Mouse (Mus musculus) heart, embryonic 11.5 days (tissue): ENCODE measurements around the gene Zfp839. TPM values are rescaled to one million over a fixed set of nuclear protein-coding genes. Genes with fewer than 3 reads are reported as not detected.

Experiments
- ATAC-seq: fragments of 200-750 bp; cut with Nextera tagmentation; replicated peaks from 2 replicates; pipeline ENCODE4 v1.8.0; 2017; ENCODE audit warnings: moderate library complexity; ENCODE audit not compliant: insufficient number of reproducible peaks, low FRiP score, low TSS enrichment
- H3K27ac ChIP-seq: fragments of 300-500 bp; sonication (generic); 2 replicates; pipeline ENCODE4 v1.5.1; 2014; ENCODE audit warnings: mild to moderate bottlenecking, low read depth, low read length
- H3K27me3 ChIP-seq: fragments of 300-500 bp; sonication (generic); 2 replicates; pipeline ENCODE4 v1.6.1; 2014; ENCODE audit warnings: mild to moderate bottlenecking, low read length, mixed read lengths; ENCODE audit not compliant: control insufficient read depth, insufficient read depth
- H3K36me3 ChIP-seq: fragments of 300-500 bp; sonication (generic); 2 replicates; pipeline ENCODE4 v1.6.1; 2014; ENCODE audit warnings: mild to moderate bottlenecking, low read length, moderate library complexity, mixed read lengths; ENCODE audit not compliant: control insufficient read depth, insufficient read depth
- H3K4me1 ChIP-seq: fragments of 300-500 bp; sonication (generic); 2 replicates; pipeline ENCODE4 v1.6.1; 2014; ENCODE audit warnings: low read length; ENCODE audit not compliant: control insufficient read depth, insufficient read depth
- H3K4me2 ChIP-seq: fragments of 300-500 bp; sonication (generic); 2 replicates; pipeline ENCODE4 v1.6.1; 2014; ENCODE audit warnings: mild to moderate bottlenecking, moderate library complexity
- H3K4me3 ChIP-seq: fragments of 300-500 bp; sonication (generic); 2 replicates; pipeline ENCODE4 v1.5.1; 2014; ENCODE audit warnings: low read depth, low read length
- H3K9ac ChIP-seq: fragments of 300-500 bp; sonication (generic); 2 replicates; pipeline ENCODE4 v1.6.1; 2014; ENCODE audit warnings: mild to moderate bottlenecking, low read depth, low read length, moderate library complexity
- H3K9me3 ChIP-seq: fragments of 300-500 bp; sonication (generic); replicated peaks from 2 replicates; pipeline ENCODE4 v1.6.1; 2016; ENCODE audit warnings: low read length; ENCODE audit not compliant: control insufficient read depth
- WGBS: fragments of 180-500 bp; shearing (Covaris S2); extraction: QIAGEN DNeasy Blood & Tissue Kit; methylation state at CpG from one replicate; pipeline ENCODE4 v1.1.7; 2014; ENCODE audit not compliant: insufficient replicate concordance; 5-methylcytosine and 5-hydroxymethylcytosine counted together
- polyA plus RNA-seq: library from polyadenylated mRNA; unstranded; fragments of >200 nt; fragmentation: Nextera tagmentation; extraction: Ambion mirVana; gene quantifications from 2 replicates; pipeline ENCODE4 v1.2.1, GENCODE M21; 2014

The Zfp839 gene
- polyA plus RNA-seq, 1 experiment from 2014 or later, result 3.2 TPM

DNA sequence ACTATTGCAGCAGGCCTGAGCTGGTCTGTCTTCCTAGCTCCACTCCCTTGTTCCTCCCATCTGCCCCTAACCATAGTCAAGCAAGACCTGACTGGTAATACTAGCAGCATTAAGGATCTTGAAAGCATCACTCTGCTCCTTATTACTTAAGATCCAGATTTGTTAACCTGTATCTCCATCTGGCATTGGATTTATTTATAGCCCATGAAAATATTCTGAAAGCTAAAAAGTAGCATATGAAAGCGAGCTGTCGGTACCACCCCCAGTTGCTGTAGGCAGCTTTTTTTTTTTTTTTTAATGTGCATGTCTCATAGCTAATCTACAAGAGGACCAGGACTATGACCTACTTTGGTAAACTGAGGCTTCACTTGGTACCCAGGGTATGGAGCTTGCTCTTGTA is 59.9 kb downstream of the Zfp839 start:
- 93% methylated on average over 2 of the region's 2 CpGs for WGBS
- ATAC-seq, result no peak
- Histone ChIP-seq H3K36me3 (no peaks in the 10 kb centered on the region), H3K4me2 (no peak overlapping the region), H3K27me3 (no peaks in the 10 kb centered on the region), H3K9me3 (no peaks in the 10 kb centered on the region), H3K4me1 (no peaks in the 10 kb centered on the region), H3K4me3 (no peak overlapping the region), H3K9ac (no peak overlapping the region), H3K27ac (no peak overlapping the region)

DNA sequence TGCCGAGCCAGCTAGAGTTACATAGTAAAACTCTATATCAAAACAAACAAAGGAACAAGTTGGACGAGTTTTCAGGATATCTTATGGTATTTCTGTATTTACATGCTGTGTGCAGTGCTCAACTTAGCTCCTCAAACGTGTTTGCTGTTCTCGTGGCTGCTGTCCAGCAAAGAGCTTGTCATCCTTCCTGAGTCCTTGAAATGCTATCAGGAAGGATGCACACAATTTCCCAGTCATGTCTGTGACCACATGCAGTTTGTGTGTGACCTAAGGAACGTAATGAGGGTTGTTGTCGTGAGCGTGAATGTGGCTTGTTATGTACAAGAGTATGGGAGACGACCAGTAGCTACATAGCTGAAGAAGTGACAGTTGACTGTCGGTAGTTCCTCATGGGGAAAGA is 65.7 kb downstream of the Zfp839 start:
- 83% methylated on average over 9 of the region's 9 CpGs for WGBS
- H3K36me3 ChIP-seq, result peaks cover 3% of the 10 kb centered on the region
- no peaks in the 10 kb centered on the region for H3K4me1 ChIP-seq
- no peaks in the 10 kb centered on the region for H3K9me3 ChIP-seq
- H3K4me3 ChIP-seq, result no peak overlapping the region
- no peak overlapping the region for H3K4me2 ChIP-seq
- H3K9ac ChIP-seq, result no peak overlapping the region
- H3K27me3 ChIP-seq, result no peaks in the 10 kb centered on the region
- no peak overlapping the region for H3K27ac ChIP-seq
- no peak for ATAC-seq

Other genes starting within 250 kb of the Zfp839 start
- gene Dync1h1, start 248.8 kb upstream of the Zfp839 start, polyA plus RNA-seq, result 45.1 and 51.0 TPM in 2 replicates
- gene 1700001K19Rik, start 167.6 kb upstream of the Zfp839 start, polyA plus RNA-seq, result 0.23 TPM in 1 of 2 replicates, not detected in the other
- gene Hsp90aa1, start 147.5 kb upstream of the Zfp839 start, polyA plus RNA-seq, result 729 and 869 TPM in 2 replicates
- 15.2 and 17.1 TPM in 2 replicates for gene Wdr20, start 112.3 kb upstream of the Zfp839 start, polyA plus RNA-seq
- gene Mok, start 9.3 kb upstream of the Zfp839 start, polyA plus RNA-seq, result 3.0 and 3.8 TPM in 2 replicates
- 70.5 and 71.3 TPM in 2 replicates for gene Cinp, start 38.9 kb downstream of the Zfp839 start, polyA plus RNA-seq
- 2.5 and 2.8 TPM in 2 replicates for gene Tecpr2, start 39.0 kb downstream of the Zfp839 start, polyA plus RNA-seq
- 11.4 and 14.5 TPM in 2 replicates for gene Ankrd9, start 128.8 kb downstream of the Zfp839 start, polyA plus RNA-seq
- gene Rcor1, start 189.1 kb downstream of the Zfp839 start, polyA plus RNA-seq, result 11.9 TPM in 2 replicates